Mouse (Mus musculus) spleen, adult 10 weeks (tissue): ENCODE data around the gene Gpr157. TPM values are rescaled to one million over a fixed set of nuclear protein-coding genes. Genes with fewer than 3 reads are reported as not detected.

ENCODE experiments used
- polyA plus RNA-seq: library from polyadenylated mRNA; stranded (reverse); fragments of 350-450 nt; fragmentation: Illumina TruSeq; extraction: RNeasy Lipid Tissue Mini Kit (QIAGEN cat#74804); gene quantifications from one replicate; pipeline ENCODE4 v1.2.3, GENCODE M21; 2015; ENCODE audit warnings: low replicate concordance; ENCODE audit not compliant: insufficient read depth

Gene Gpr157
- 8.7 TPM for polyA plus RNA-seq

DNA sequence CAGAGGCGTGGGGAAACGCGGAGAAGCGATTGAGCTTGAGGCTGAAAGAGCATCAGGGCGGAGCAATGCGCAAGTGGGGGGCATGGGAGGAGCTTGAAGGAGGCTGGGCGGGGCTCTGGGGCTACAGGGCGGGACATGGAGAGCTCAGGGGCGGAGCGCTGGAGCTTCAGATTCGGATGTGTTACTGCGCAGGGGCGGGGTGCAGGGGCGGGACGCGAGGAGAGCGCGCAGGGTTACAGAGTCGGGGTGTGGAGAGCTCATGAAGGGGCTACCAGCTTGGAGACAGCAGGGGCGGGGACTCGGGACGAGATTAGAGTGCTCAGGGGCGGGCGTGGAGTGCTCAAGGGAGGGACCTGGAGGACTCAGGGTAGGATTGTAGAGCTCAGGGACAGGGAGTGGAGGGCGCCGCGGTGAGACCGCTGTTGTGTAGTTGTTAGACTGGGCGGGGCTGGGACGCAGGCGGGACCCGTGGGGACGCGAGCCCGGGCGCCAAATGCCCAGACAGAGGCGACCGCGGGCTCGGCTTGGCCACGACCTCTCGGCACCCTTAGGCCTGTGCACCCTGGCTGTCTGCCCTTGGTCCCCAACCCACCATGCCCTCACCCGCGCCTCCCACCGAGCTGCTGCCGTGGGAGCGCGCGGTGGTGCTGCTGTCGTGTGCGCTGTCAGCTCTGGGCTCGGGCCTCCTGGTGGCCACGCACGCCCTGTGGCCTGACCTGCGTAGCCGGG is at the start of gene Gpr157:
TSS of gene Gpr157 (plus strand) at position 205 of the 729 bp plus-strand sequence.

DNA sequence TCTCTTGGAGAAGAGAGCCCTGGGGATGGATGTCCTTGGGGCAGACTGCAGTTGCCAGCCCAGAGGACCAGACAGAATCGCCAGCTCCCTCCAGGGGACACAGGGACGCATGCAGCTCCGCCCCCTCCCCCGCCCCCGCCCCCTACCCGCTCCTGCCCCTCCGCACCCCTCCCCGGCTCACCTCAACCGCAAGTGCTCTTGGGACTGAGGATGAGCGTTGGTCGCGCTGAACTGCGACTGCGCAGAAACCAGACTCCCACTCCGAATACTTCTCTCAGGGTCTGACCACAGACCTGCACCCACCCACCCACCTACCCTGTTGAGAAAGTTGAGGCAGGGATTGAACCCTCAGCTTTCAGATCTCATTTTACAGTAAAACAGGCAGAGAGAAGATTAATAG is 31.9 kb downstream of the Gpr157 start, which contains the start of gene Slc2a5:
TSS of gene Slc2a5 (plus strand) at position 229 of the 400 bp plus-strand sequence.

Other genes starting within 250 kb of the Gpr157 start
- gene Spsb1, start 132.3 kb upstream of the Gpr157 start, polyA plus RNA-seq: 3.8 TPM
- 21.1 TPM for gene H6pd, start 78.3 kb upstream of the Gpr157 start, polyA plus RNA-seq
- not detected for gene Slc2a5, start 31.9 kb downstream of the Gpr157 start, polyA plus RNA-seq
- not detected for gene Slc2a7, start 61.6 kb downstream of the Gpr157 start, polyA plus RNA-seq
- gene Car6, start 114.0 kb downstream of the Gpr157 start, polyA plus RNA-seq: not detected
- 161 TPM for gene Eno1, start 149.4 kb downstream of the Gpr157 start, polyA plus RNA-seq
- gene Rere, start 194.3 kb downstream of the Gpr157 start, polyA plus RNA-seq: 51.2 TPM